ENCODE assay signal across 8 mouse cellular contexts in the genomic region with DNA sequence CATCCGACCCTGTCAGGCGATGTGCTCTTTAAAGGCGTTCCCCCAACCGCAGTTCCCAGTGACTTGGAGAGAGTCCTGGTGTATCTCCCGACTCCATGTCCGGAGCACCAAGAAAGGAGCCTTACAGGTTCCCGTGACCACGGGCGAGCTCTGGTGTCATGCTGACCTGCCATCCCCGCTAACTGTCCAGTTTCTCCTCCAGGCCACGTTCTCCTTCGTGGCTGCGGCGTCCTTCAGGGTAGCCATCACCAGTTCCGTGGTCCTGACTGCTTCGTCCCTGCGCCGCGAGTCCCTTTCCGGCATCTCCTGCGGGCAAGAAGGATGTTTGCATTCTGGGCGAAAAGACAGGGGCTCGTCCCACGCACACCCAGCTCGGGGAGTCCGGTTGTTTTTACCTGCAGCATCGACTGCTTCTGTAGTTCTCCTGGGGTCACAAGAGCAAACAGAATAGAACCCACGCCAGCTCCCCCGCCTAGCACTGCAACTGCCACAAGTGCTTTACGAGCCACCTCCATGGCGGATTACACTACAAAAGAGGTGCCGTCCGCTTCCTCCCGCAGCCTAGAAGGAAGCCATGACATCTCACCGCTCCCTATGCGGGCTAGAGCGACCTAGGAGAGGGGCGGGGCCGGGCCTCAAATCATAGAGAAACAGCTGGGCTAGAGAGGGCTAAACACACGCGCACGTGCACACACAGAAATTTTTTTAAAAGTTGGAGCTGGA. TPM values are rescaled to one million over a fixed set of nuclear protein-coding genes. Genes with fewer than 3 reads are reported as not detected.
A peak's percentile ranks its signal among the peaks of the same experiment; 100 is the strongest.
DNase-seq lines count a peak whose midpoint lies in the region; ATAC-seq lines count a peak whose summit lies in the region.

Uqcc3 (minus strand) TSS at position 613 of the 723 bp plus-strand sequence.

- peak; percentile 93 to 97 for DNase-seq in adrenal gland, adult (ENCODE audit: inconsistent age in 2 of 2, low spot score in 1 of 2)
- DNase-seq in embryo, embryonic 10 days (ENCODE audit: low spot score), result peak; percentile 91
- peak; percentile 84 for DNase-seq in gastrocnemius, postnatal 10 days
- DNase-seq in induced T-regulatory cell, adult 2 months (ENCODE audit: low read depth), result peak; percentile 92
- DNase-seq in left cerebral cortex, adult 8-10 months (ENCODE audit: low spot score in 2 of 2), result peak; percentile 82 to 89
- DNase-seq in right cerebral cortex, adult 18-20 months, result peak; percentile 92
- DNase-seq in urinary bladder, adult 2 months (ENCODE audit: low spot score), result peak; percentile 79

- ATAC-seq in megakaryocyte, adult 5-6 weeks (ENCODE audit: poor library complexity, severe bottlenecking), result peak; percentile 99

RNA-seq across cellular contexts. Expression of gene Uqcc3, which starts in this region (rescaled TPM):
- total RNA-seq in gastrocnemius, postnatal 10 days (2021), result 10 to 100 TPM; 55.2 to 58.1 TPM
- total RNA-seq in left cerebral cortex, adult 8-10 months (2022), result 10 to 100 TPM; 30.4 to 37.2 (median 33.3) TPM
- 39.9 and 41.9 TPM in 2 replicates for total RNA-seq in megakaryocyte, adult 5-6 weeks (2015)
- total RNA-seq in megakaryocyte, adult 5-6 weeks (2017), result 58.1 and 75.6 TPM in 2 replicates
- 74.7 and 77.6 TPM in 2 replicates for polyA plus RNA-seq in urinary bladder, adult 2 months (2012; rRNA removed)

Comparison
In these comparisons a context has a peak if more than half of its experiments do, and no peak if none do; other contexts are left out.
1. Peak in every context shown above with its lines: DNase-seq and ATAC-seq.